Mouse (Mus musculus) bone marrow, adult 2 months (tissue): ENCODE data around the gene Glrx.

Experiments
- CTCF ChIP-seq: fragments of 200-500 bp; IDR thresholded peaks from 2 replicates; pipeline ENCODE4 v1.5.1; 2011; ENCODE audit warnings: low read length, control low read depth; ENCODE audit not compliant: control insufficient read depth, insufficient read depth
- POLR2A ChIP-seq: fragments of 200-500 bp; IDR thresholded peaks from 2 replicates; pipeline ENCODE4 v1.6.1; 2011; ENCODE audit warnings: low read depth, mild to moderate bottlenecking, control low read depth, low read length, borderline replicate concordance; ENCODE audit not compliant: control insufficient read depth

- TF ChIP-seq CTCF (no peak), POLR2A (no peak)
Observed at GRCm38 (mm10) chr13:75876592-75876991, 36.9 kb downstream of the Glrx start.
